Mouse (Mus musculus) urinary bladder, adult 2 months (tissue): Measurements from ENCODE around the gene Hoxb7. TPM values are rescaled to one million over a fixed set of nuclear protein-coding genes. Genes with fewer than 3 reads are reported as not detected.

Experiments
- DNase-seq: peaks from one replicate; pipeline ENCODE4 v3.0.0; 2022; ENCODE audit warnings: low spot score
- polyA plus RNA-seq: library from polyadenylated mRNA; depleted of rRNA; stranded (reverse); fragments of >200 nt; gene quantifications from 2 replicates; pipeline ENCODE4 v1.2.3, GENCODE M21; 2012; rRNA removed

The Hoxb7 gene
- polyA plus RNA-seq, 1 experiment = 9.5 TPM

DNA sequence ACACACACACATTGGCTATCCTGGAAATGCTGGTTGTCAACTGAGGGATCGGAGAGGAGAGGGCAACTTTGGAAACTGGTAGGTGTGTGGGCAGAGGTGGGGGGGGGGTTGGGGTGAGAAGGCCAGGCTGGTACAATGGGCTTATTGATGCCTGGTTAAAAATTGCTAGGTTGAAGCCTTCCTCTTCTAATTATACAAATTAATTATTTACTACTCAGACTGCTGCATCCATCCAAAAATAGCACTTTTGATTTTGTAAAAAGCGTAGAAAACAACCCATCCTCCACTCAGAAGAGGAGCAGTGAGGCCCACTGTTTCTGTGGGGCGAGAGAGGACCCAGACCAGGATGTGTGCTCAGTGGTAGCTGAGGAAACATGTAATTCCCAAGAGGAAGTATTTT, 48.6 kb downstream of the Hoxb7 start:
- DNase-seq = no peak

DNA sequence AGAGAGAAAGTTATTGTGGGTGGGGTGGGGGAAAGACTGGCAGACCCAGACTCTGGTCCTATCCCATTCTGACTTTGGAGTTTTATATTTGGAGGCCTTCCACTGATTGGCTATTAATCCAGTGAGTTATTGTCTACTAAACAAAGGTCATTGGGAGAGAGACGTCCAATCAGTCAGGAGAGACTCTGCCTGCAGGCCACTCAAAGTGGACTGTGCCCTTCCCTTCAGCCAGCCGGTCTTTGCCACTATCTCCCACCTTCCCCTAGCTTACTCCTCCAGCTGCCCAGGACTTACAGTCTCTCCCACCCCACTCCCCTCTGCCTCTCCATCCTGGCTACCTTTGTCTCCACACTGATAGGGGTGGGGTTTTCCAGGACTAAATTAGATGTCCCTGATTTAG, 50.2 kb downstream of the Hoxb7 start:
- no peak for DNase-seq

DNA sequence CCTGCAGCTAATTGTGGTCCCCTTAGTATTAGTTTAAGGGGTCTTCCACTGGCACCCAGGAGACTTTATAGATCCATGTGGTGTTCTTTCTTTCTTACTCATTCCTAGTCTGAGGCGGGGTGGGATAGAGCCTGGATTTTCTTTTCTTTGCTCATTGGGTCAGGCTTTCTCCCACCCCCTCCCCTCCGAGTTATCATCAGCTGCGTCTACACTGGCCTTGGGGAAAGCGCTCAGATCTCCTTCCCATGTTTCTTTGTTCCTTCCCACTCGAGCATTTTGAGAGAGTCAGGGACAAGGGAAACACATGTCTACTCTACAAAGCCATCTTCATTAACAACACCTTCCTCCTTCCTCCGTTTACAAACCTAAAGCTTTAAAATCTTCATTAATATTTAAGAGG, 50.6 kb downstream of the Hoxb7 start:
- DNase-seq = no peak

DNA sequence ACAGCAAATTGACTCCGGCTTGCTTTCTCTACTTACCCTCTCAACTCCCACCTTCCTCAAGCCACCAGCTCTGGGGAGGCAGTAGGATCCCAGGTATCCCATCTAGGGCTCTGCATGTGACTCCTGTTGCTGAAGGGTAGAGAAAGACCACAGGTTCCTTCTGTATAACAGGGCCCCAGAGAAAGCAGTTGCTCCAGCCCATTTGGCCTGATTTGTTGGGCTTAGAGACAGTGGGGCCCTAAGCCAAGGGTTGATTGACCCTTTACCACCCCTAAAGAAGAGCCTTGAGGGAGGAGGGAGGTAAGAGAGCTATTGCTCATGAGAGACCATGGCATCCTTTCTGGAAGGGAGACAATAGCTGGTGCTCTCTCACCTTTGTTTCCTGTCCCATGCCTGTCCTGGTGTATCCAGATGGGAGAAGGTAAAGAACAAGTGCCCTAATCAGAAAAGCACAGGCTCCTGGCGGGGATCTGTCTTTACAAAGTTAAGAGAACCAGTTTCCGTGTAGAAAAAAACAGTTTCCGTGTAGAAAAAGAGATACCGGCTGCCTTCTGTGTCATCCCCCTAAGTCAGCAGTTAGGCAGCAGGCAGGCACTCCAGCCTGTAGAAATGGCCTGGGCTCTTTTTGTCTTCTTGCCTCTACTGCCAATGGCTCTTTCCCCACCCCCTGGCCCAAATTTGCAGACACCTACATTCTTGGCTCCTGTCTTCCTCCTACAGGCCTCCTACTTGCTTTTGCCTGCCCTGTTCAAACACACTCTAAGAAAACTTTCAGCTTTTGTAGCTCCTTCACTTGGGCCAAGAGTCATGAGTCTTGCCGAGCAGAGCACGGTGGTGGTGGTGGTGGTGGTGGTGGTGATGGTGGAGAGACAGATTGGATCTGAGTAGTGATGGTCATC, 52.8 kb downstream of the Hoxb7 start:
- no peak for DNase-seq

Other genes starting within 250 kb of the Hoxb7 start
- 56.8 and 65.1 TPM in 2 replicates for gene Ube2z, start 221.2 kb upstream of the Hoxb7 start, polyA plus RNA-seq
- gene Atp5g1, start 211.0 kb upstream of the Hoxb7 start, polyA plus RNA-seq = 217 and 242 TPM in 2 replicates
- gene Calcoco2, start 174.7 kb upstream of the Hoxb7 start, polyA plus RNA-seq = 0.03 TPM in 1 of 2 replicates, not detected in the other
- gene Ttll6, start 152.8 kb upstream of the Hoxb7 start, polyA plus RNA-seq = 0.04 TPM in 2 replicates
- 1.5 and 1.7 TPM in 2 replicates for gene Hoxb13, start 92.3 kb upstream of the Hoxb7 start, polyA plus RNA-seq
- gene Hoxb9, start 15.2 kb upstream of the Hoxb7 start, polyA plus RNA-seq = 2.7 and 3.2 TPM in 2 replicates
- gene Hoxb8, start 4.7 kb upstream of the Hoxb7 start, polyA plus RNA-seq = 12.0 and 13.4 TPM in 2 replicates
- gene Hoxb6, start 5.9 kb downstream of the Hoxb7 start, polyA plus RNA-seq = 12.9 and 13.7 TPM in 2 replicates
- gene Hoxb5, start 16.7 kb downstream of the Hoxb7 start, polyA plus RNA-seq = 5.8 and 7.4 TPM in 2 replicates
- gene Hoxb4, start 31.6 kb downstream of the Hoxb7 start, polyA plus RNA-seq = 6.8 and 7.6 TPM in 2 replicates
- gene Hoxb3, start 36.7 kb downstream of the Hoxb7 start, polyA plus RNA-seq = 11.4 and 11.8 TPM in 2 replicates
- 14.3 and 18.1 TPM in 2 replicates for gene Hoxb2, start 63.9 kb downstream of the Hoxb7 start, polyA plus RNA-seq
- gene Hoxb1, start 79.1 kb downstream of the Hoxb7 start, polyA plus RNA-seq = 0.16 and 0.17 TPM in 2 replicates
- gene Skap1, start 178.0 kb downstream of the Hoxb7 start, polyA plus RNA-seq = 2.7 and 3.3 TPM in 2 replicates